Mouse (Mus musculus) left cerebral cortex, postnatal 14 days (tissue): ENCODE results near the gene Enoph1. TPM values are rescaled to one million over a fixed set of nuclear protein-coding genes. Genes with fewer than 3 reads are reported as not detected.

Experiments
- DNase-seq, 2 experiments: peaks; one replicate each; pipeline ENCODE4 v3.0.0; 2021 to 2022; ENCODE audit warnings: low spot score in 2 of 2, mixed read lengths in 1 of 2
- intact Hi-C: fragments of 180-260 bp; cut with DNase I; formaldehyde crosslinking; loops from one replicate; pipeline ENCODE4 v1.15.1; 2025
- long read RNA-seq, 2 experiments: library from polyadenylated mRNA; stranded (forward); transcript quantifications; one replicate each; pipeline ENCODE4 v2.0.0; 2021
- total RNA-seq, 2 experiments: library from RNA; stranded (reverse); gene quantifications; 2 replicates each; pipeline ENCODE4 v1.2.3; 2021

Gene Enoph1
- 10 to 100 TPM; 50.0 to 52.6 TPM for total RNA-seq
- long read RNA-seq, experiment 1, transcript Enoph1-202 (6 exons, 1,833 nt): major isoform, 72 of 82 reads
- long read RNA-seq, experiment 1, partial matches to known transcripts: 2 of 82 reads
- long read RNA-seq, experiment 1, other reads (novel, unspliced or antisense): 6 of 82 reads
- long read RNA-seq, experiment 2, transcript Enoph1-202 (6 exons, 1,833 nt): major isoform, 41 of 56 reads
- long read RNA-seq, experiment 2, partial matches to known transcripts: 5 of 56 reads
- long read RNA-seq, experiment 2, other reads (novel, unspliced or antisense): 9 of 56 reads

GRCm38 (mm10) chr5:100039602-100040142 is at the start of gene Enoph1, which contains the start of gene Hnrnpdl:
Enoph1 (plus strand) TSS chr5:100039985.
Hnrnpdl (minus strand) TSS chr5:100039664.
- intact Hi-C loops: loop anchor here (10.0 kb wide), 1 partner anchor 835 kb away; no protein-coding TSS in a partner anchor
- peak; percentile 98 for DNase-seq

DNA sequence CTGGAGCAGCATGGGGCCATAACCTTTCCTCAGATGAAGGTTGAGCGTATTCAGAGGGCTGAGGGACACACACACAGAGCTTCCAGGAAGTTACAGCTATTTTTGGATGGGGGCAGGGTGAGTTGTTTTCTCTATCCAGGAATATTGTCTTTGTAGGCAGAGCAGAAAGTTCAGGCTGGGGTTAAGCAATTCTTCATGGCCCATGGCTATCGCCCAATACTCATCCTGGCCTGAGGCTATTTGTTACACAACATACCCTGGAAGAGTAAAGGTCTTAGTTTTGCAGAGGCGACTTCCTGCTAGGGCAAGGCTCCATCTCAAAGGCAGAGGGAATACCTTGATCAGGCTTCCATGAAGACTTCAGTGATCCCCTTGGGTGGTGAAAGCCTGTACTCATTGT is 45.6 kb upstream of the Enoph1 start:
- intact Hi-C loops: no loop called here
- DNase-seq: no peak

GRCm38 (mm10) chr5:99994680-99995079 is 45.1 kb upstream of the Enoph1 start:
- intact Hi-C loops: no loop called here
- no peak for DNase-seq

- intact Hi-C loops: no loop called here
- no peak for DNase-seq
These were observed 39.7 kb upstream of the Enoph1 start for GRCm38 (mm10) chr5:100000048-100000447.

DNA sequence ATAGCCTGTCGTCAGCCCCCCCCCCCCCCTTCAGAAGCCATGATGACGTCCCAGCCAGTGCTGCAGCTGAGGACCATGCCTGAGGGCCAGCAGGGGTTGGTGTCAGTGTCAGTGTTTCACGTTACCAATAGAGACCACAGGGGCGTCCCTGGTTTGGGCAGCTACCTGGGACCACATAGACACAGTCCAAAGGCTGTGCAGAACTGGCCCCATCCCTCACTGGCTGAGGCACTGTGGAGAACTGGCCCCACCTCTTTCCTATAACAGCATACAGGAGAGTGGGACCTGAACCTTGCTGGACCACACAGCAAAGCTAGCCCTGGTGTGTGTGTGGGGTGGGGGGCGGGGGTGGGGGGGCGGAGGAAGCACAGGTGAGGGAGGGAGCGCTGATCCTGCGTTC is 39.3 kb upstream of the Enoph1 start:
- no peak for DNase-seq
- intact Hi-C loops: no loop called here

- no peak for DNase-seq
- intact Hi-C loops: no loop called here
These were observed 35.9 kb upstream of the Enoph1 start for GRCm38 (mm10) chr5:100003895-100004294.

- intact Hi-C loops: no loop called here
- no peak for DNase-seq
These were observed 34.4 kb upstream of the Enoph1 start for GRCm38 (mm10) chr5:100005431-100005830.

- intact Hi-C loops: no loop called here
- DNase-seq: no peak
These were observed 33.9 kb upstream of the Enoph1 start for GRCm38 (mm10) chr5:100005896-100006295.

DNA sequence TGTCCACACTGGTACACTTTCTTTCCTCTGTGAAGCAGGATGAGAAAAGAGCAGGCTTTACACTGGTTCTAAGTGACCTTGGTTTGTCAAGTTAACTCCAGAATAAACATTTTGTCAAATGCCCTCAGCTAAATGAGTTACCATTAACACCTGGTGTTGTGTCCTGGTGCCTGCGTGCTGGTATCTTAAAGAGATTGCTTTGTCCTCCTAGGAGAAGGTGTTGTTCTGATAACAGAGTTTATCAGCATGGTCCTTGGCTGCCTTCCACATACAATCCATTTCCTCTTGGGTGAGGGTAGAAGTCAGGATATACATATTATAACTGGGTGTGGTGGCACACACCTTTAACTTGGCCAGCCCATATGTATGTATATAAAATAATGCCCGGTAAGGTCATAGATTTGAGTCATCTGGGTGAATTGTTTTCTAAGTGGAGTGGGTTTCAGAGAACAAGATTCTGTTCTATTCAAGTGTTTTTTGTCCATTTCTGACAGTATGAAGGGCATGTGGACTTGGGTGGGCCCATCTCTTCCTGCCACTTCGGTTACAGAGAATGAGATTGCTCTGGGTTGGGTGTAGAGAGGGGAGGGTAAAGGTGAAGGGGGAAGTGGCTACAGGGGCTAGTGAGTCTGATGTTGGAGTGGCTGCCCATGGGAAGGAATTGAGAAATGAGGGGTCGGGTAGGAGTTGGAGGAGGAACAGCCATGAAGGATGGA is 33.3 kb upstream of the Enoph1 start:
- intact Hi-C loops: no loop called here
- DNase-seq: no peak

GRCm38 (mm10) chr5:100007040-100007375 is 32.8 kb upstream of the Enoph1 start:
- DNase-seq: no peak
- intact Hi-C loops: no loop called here

DNA sequence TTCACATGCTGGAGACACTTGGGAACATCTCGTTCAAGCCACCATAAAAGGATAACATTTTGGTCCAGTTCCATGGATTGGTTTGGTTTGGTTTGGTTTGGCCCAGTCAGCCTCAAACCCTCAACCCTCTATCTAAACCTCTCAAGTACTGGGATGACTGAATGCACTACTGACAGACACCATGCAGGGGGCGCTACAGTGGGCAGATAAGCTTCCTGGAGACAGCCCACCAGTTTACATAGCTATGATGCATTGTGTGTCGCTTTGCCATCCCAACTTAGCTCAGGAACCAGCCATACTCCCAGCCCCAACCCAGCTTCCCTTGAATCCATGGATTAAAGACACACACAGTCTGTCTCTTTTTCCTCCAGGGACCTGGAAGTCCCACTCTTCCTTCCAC is 31.3 kb upstream of the Enoph1 start:
- DNase-seq: no peak
- intact Hi-C loops: no loop called here

DNA sequence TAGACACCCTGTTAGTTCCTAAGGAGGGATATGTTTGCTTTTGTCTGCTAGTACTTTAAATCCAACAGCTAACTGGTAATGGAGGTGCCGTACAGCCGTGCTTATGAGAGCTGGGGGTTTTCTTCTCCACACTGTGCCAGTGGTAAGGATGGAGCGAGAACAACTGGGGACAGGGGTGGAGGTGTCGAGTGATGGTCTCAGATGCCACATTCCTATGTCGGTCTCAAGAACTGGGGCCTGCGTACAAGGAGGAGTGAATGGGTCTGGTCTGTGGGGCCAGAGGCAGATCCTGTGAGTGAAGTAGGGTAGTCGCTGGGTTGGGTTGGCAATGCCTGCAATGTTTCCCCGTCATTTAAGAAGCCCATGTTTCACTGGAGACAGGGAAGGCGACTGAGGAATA is 27.2 kb upstream of the Enoph1 start:
- no peak for DNase-seq
- intact Hi-C loops: no loop called here

GRCm38 (mm10) chr5:100020089-100020488 is 19.7 kb upstream of the Enoph1 start:
- intact Hi-C loops: no loop called here
- no peak for DNase-seq

GRCm38 (mm10) chr5:100024403-100024802 is 15.4 kb upstream of the Enoph1 start:
- no peak for DNase-seq
- intact Hi-C loops: no loop called here

DNA sequence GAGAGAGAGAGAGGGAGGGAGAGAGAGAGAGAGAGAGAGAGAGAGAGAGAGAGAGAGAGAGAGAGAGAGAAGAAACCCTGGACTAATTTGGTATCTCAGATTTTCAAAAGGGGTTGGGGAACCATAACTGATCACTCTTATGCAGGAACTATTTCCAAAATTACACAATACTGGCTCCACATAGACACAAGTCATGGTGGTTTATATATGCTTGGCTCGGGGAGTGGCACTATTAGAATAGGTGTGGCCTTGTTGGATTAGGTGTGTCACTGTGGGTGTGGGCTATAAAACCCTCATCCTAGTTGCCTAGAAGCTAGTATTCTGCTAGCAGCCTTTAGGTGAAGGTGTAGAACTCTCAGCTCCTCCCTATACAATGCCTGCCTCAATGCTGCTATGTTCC is 14.9 kb upstream of the Enoph1 start:
- no peak for DNase-seq
- intact Hi-C loops: no loop called here

DNA sequence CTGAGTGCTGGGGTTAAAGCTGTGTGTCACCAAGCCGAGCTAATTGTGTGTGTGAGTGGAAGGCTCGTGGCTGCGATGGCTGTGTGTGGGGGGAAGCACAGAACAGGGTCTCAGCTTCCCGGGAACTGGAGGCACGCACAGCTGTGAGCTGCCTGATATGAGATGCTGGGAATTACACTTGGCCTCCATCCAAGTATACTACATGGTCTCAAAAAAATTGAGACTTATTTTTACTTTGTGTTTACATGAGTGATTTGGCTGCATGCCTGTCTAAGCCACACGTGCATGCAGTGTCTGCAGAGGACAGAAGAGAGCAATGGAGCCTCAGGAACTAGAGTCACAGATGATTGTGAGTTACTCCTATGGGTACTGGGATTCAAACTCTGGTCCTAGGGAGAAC is 9.7 kb upstream of the Enoph1 start:
- intact Hi-C loops: loop anchor here (10.0 kb wide), 1 partner anchor 825 kb away; no protein-coding TSS in a partner anchor
- DNase-seq: peak; percentile 63 to 90

DNA sequence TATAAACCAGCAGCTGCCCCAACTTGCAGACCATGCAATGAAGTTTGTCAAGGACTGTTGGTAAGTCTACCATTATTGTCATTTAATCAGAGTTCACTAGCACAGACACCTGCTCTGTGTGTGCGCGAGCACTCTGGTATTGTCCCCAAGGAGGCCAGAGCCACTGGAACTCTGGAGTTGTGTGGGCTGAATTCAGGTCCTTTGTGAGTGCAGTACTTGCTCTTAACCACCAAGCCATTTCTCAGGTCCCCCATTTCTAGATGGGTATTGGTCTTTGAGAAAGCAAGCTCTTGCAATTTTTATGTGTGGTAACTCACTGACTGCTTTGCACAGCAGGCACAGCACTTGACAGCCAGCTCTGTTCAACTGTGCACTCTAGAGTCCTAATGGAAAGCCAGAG is 7.7 kb upstream of the Enoph1 start:
- DNase-seq: no peak
- intact Hi-C loops: loop anchor here (10.0 kb wide), 1 partner anchor 827 kb away; no protein-coding TSS in a partner anchor

DNA sequence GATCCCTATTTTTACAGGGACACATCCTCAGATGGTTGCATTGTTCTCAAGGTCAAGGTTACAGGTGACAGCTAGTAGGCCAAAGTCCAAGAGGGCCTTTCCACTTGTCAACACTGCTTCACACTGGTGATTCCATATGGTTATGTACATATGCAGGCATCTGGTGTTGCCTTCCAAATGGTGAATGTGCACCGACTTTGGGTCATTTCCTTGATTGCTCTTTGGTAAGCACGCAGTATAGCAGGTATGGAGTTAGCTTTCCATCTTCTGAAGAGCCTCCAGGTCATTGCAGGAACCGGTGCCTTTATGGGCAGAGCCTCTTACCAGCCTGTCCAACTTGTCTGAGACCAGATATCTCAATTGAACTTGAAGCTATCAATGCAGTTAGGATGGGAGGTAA is 7.1 kb upstream of the Enoph1 start:
- DNase-seq: no peak
- intact Hi-C loops: loop anchor here (10.0 kb wide), 1 partner anchor 828 kb away; no protein-coding TSS in a partner anchor

DNA sequence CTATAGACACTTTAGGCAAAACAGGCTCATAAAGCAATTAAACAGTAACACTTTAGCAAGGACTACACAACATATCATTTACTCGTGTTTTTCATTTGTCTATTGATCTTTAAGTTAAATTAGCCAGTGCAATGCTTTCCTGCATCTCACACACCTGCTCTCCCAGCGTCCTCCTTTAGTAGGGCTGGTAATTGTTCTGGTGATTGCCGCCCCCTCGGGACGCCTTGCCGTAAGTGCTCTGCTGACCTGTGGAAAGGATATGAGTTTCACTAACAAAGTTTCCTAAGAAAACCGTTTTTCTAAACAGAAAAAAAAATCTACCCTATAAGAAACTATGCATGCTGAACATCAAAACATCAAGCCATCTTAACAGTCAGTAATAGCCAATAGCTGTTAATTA is 3.8 kb upstream of the Enoph1 start:
- DNase-seq: no peak
- intact Hi-C loops: loop anchor here (10.0 kb wide), 1 partner anchor 831 kb away; no protein-coding TSS in a partner anchor

DNA sequence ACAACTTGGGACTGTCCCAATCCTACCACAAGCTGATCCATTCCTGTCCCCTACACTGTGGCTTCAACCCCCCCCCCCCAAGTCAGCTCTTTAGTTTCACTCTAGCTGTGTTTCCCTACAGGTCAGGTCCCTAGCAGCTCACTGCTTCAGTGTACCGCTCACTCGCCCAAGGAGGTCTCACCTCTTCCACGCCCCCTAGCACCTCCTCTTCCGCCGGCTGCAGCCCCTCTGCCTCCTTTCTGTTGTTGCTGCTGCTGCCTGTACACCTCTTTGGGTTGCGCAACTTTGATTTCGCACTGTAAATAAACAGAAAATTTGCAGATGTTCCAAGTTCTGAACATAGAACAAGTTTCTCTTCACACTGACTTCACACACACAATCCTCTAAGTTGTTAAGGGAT is 3.1 kb upstream of the Enoph1 start:
- DNase-seq: no peak
- intact Hi-C loops: loop anchor here (10.0 kb wide), 1 partner anchor 832 kb away; no protein-coding TSS in a partner anchor
